Mouse (Mus musculus) embryonic facial prominence, embryonic 12.5 days (tissue): ENCODE measurements at regions not wholly inside any gene's neighbourhood (a gene's known extent, or its start where the extent isn't known, plus 50 kb on each side); places are given as distances from the start of the nearest gene placed in this dataset.

Experiments
- ATAC-seq: fragments of 200-750 bp; cut with Nextera tagmentation; 2 replicates; pipeline ENCODE4 v1.8.0; 2017; ENCODE audit not compliant: insufficient number of reproducible peaks, insufficient read depth, low FRiP score, low TSS enrichment
- H3K27ac ChIP-seq: fragments of 300-500 bp; sonication (generic); 2 replicates; pipeline ENCODE4 v1.5.1; 2016; ENCODE audit warnings: mild to moderate bottlenecking
- H3K27me3 ChIP-seq: fragments of 300-500 bp; sonication (generic); 2 replicates; pipeline ENCODE4 v1.6.1; 2016; ENCODE audit warnings: mild to moderate bottlenecking, moderate library complexity
- H3K36me3 ChIP-seq: fragments of 300-500 bp; sonication (generic); 2 replicates; pipeline ENCODE4 v1.6.1; 2016; ENCODE audit warnings: mild to moderate bottlenecking
- H3K4me1 ChIP-seq: fragments of 300-500 bp; sonication (generic); 2 replicates; pipeline ENCODE4 v1.6.1; 2016
- H3K4me2 ChIP-seq: fragments of 300-500 bp; sonication (generic); replicated peaks from 2 replicates; pipeline ENCODE4 v1.6.1; 2016; ENCODE audit warnings: mild to moderate bottlenecking, moderate library complexity
- H3K4me3 ChIP-seq: fragments of 300-500 bp; sonication (generic); 2 replicates; pipeline ENCODE4 v1.5.1; 2016; ENCODE audit warnings: mild to moderate bottlenecking
- H3K9ac ChIP-seq: fragments of 300-500 bp; sonication (generic); 2 replicates; pipeline ENCODE4 v1.6.1; 2016; ENCODE audit warnings: mild to moderate bottlenecking, moderate library complexity
- H3K9me3 ChIP-seq: fragments of 300-500 bp; sonication (generic); 2 replicates; pipeline ENCODE4 v1.6.1; 2016; ENCODE audit warnings: mild to moderate bottlenecking, moderate library complexity
- WGBS: fragments of 180-500 bp; shearing (Covaris S2); methylation state at CpG from one replicate; pipeline ENCODE4 v1.1.7; 2016; 5-methylcytosine and 5-hydroxymethylcytosine counted together

- Histone ChIP-seq H3K27me3 (no peaks in the 10 kb centered on the region), H3K9me3 (no peaks in the 10 kb centered on the region), H3K27ac (no peak overlapping the region), H3K4me3 (no peak overlapping the region), H3K36me3 (no peaks in the 10 kb centered on the region), H3K9ac (no peak overlapping the region), H3K4me2 (no peak overlapping the region), H3K4me1 (no peaks in the 10 kb centered on the region)
- 73% methylated on average over 5 of the region's 5 CpGs for WGBS
- no peak for ATAC-seq
Measured at GRCm38 (mm10) chr14:98471803-98472509, 302.4 kb upstream of the Dach1 start.

DNA sequence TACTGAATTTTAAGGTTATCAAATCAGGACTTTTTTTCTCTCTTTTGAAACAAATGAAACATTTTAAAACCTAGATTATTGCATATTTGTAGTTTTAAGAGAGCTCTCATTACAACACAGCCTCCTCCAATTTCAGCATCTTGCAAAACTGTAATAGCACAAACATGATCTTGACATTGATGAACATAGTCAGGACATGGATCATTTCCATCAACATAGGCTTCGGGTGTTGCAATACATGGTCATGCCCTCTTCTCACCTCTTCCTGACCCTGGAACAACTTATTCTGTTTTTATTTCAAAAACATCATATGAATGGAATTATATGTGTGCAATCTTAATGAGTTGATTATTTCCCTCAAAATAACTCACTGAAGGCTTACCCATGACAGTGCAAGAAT lies 284.9 kb upstream of the Dach1 start:
- Histone ChIP-seq H3K36me3 (no peaks in the 10 kb centered on the region), H3K4me2 (no peak overlapping the region), H3K4me3 (no peak overlapping the region), H3K9me3 (no peaks in the 10 kb centered on the region), H3K27me3 (no peaks in the 10 kb centered on the region), H3K9ac (no peak overlapping the region), H3K27ac (no peak overlapping the region), H3K4me1 (no peaks in the 10 kb centered on the region)
- WGBS: 60% methylated on average over 1 of the region's 1 CpGs
- ATAC-seq: no peak

GRCm38 (mm10) chr14:98452191-98452590 lies 282.6 kb upstream of the Dach1 start:
- Histone ChIP-seq H3K27me3 (no peaks in the 10 kb centered on the region), H3K9me3 (no peaks in the 10 kb centered on the region), H3K4me1 (no peaks in the 10 kb centered on the region), H3K36me3 (no peaks in the 10 kb centered on the region), H3K27ac (no peak overlapping the region), H3K4me2 (no peak overlapping the region), H3K4me3 (no peak overlapping the region), H3K9ac (no peak overlapping the region)
- 66% methylated on average over 6 of the region's 6 CpGs for WGBS
- no peak for ATAC-seq

GRCm38 (mm10) chr14:98449568-98449967 lies 280.0 kb upstream of the Dach1 start:
- no peak for ATAC-seq
- WGBS: 82% methylated on average over 5 of the region's 5 CpGs
- Histone ChIP-seq H3K9me3 (no peaks in the 10 kb centered on the region), H3K4me2 (no peak overlapping the region), H3K4me1 (no peaks in the 10 kb centered on the region), H3K36me3 (no peaks in the 10 kb centered on the region), H3K27ac (no peak overlapping the region), H3K27me3 (no peaks in the 10 kb centered on the region), H3K4me3 (no peak overlapping the region), H3K9ac (no peak overlapping the region)

GRCm38 (mm10) chr14:98442411-98442810 lies 272.8 kb upstream of the Dach1 start:
- WGBS: 87% methylated on average over 3 of the region's 3 CpGs
- Histone ChIP-seq H3K27ac (no peak overlapping the region), H3K4me1 (no peaks in the 10 kb centered on the region), H3K4me2 (no peak overlapping the region), H3K4me3 (no peak overlapping the region), H3K9ac (no peak overlapping the region), H3K9me3 (no peaks in the 10 kb centered on the region), H3K27me3 (no peaks in the 10 kb centered on the region), H3K36me3 (no peaks in the 10 kb centered on the region)
- no peak for ATAC-seq

DNA sequence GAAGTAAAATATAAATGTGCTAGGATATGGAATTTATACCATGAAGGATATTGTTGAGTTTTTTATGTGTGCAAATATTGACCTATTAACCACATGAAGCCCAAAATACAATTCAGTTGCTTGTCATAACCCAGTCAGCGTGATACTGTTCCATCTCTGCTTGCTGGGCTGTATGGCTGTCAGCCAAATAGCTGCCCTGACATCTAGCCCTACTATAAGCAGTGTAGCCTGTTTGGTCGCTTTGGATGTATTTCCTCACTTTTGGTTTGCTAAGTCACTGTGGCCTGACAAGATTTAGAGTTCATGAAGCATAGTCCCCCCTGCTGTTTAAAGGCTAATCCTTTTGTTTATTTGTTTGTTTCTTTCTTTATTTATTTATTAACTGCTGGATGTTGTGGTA lies 272.4 kb upstream of the Dach1 start:
- no peaks in the 10 kb centered on the region for H3K36me3 ChIP-seq
- no peak overlapping the region for H3K4me2 ChIP-seq
- H3K9ac ChIP-seq: no peak overlapping the region
- no peaks in the 10 kb centered on the region for H3K9me3 ChIP-seq
- no peaks in the 10 kb centered on the region for H3K4me1 ChIP-seq
- no peak overlapping the region for H3K4me3 ChIP-seq
- H3K27ac ChIP-seq: no peak overlapping the region
- WGBS: 73% methylated on average over 2 of the region's 2 CpGs
- H3K27me3 ChIP-seq: no peaks in the 10 kb centered on the region
- ATAC-seq: no peak

GRCm38 (mm10) chr14:98431959-98432358 lies 262.4 kb upstream of the Dach1 start:
- no peaks in the 10 kb centered on the region; the same call in 1 of the 2 replicates for H3K4me1 ChIP-seq
- H3K27me3 ChIP-seq: no peaks in the 10 kb centered on the region
- 37% methylated on average over 11 of the region's 11 CpGs for WGBS
- ATAC-seq: no peak
- H3K4me3 ChIP-seq: no peak overlapping the region
- H3K9ac ChIP-seq: no peak overlapping the region
- no peaks in the 10 kb centered on the region for H3K36me3 ChIP-seq
- no peak overlapping the region for H3K4me2 ChIP-seq
- H3K9me3 ChIP-seq: no peaks in the 10 kb centered on the region
- no peak overlapping the region for H3K27ac ChIP-seq

- no peak overlapping the region for H3K4me2 ChIP-seq
- H3K27ac ChIP-seq: no peak overlapping the region
- no peak overlapping the region for H3K9ac ChIP-seq
- no peaks in the 10 kb centered on the region for H3K36me3 ChIP-seq
- no peaks in the 10 kb centered on the region for H3K27me3 ChIP-seq
- no peaks in the 10 kb centered on the region for H3K9me3 ChIP-seq
- no peak overlapping the region for H3K4me3 ChIP-seq
- no peaks in the 10 kb centered on the region for H3K4me1 ChIP-seq
- WGBS: 60% methylated on average over 1 of the region's 1 CpGs
- ATAC-seq: no peak
Measured at GRCm38 (mm10) chr14:98417719-98418118, 248.2 kb upstream of the Dach1 start.

- no peak overlapping the region for H3K4me3 ChIP-seq
- H3K27ac ChIP-seq: no peak overlapping the region
- no peak for ATAC-seq
- H3K27me3 ChIP-seq: no peaks in the 10 kb centered on the region
- H3K9ac ChIP-seq: no peak overlapping the region
- no peaks in the 10 kb centered on the region for H3K36me3 ChIP-seq
- H3K4me1 ChIP-seq: no peaks in the 10 kb centered on the region
- WGBS: 63% methylated on average over 7 of the region's 7 CpGs
- no peak overlapping the region for H3K4me2 ChIP-seq
- H3K9me3 ChIP-seq: no peaks in the 10 kb centered on the region
Measured at GRCm38 (mm10) chr14:98414201-98414600, 244.6 kb upstream of the Dach1 start.

- Histone ChIP-seq H3K27ac (no peak overlapping the region), H3K4me2 (no peak overlapping the region), H3K4me3 (no peak overlapping the region), H3K36me3 (no peaks in the 10 kb centered on the region), H3K9ac (no peak overlapping the region), H3K27me3 (no peaks in the 10 kb centered on the region), H3K4me1 (no peaks in the 10 kb centered on the region), H3K9me3 (no peaks in the 10 kb centered on the region)
- no peak for ATAC-seq
- WGBS: 54% methylated on average over 3 of the region's 3 CpGs
Measured at GRCm38 (mm10) chr14:98405936-98406635, 236.5 kb upstream of the Dach1 start.

- no peaks in the 10 kb centered on the region for H3K9me3 ChIP-seq
- H3K27ac ChIP-seq: no peak overlapping the region
- no peak overlapping the region for H3K4me3 ChIP-seq
- H3K4me2 ChIP-seq: no peak overlapping the region
- H3K4me1 ChIP-seq: no peaks in the 10 kb centered on the region
- no peak for ATAC-seq
- H3K9ac ChIP-seq: no peak overlapping the region
- 88% methylated on average over 5 of the region's 5 CpGs for WGBS
- H3K36me3 ChIP-seq: no peaks in the 10 kb centered on the region
- H3K27me3 ChIP-seq: no peaks in the 10 kb centered on the region
Measured at GRCm38 (mm10) chr14:98404026-98404425, 234.5 kb upstream of the Dach1 start.

GRCm38 (mm10) chr14:98387871-98388270 lies 218.3 kb upstream of the Dach1 start:
- 64% methylated on average over 4 of the region's 4 CpGs for WGBS
- H3K4me1 ChIP-seq: no peaks in the 10 kb centered on the region
- no peaks in the 10 kb centered on the region for H3K27me3 ChIP-seq
- no peaks in the 10 kb centered on the region for H3K9me3 ChIP-seq
- no peak overlapping the region for H3K27ac ChIP-seq
- no peak overlapping the region for H3K4me3 ChIP-seq
- H3K36me3 ChIP-seq: no peaks in the 10 kb centered on the region
- ATAC-seq: no peak
- no peak overlapping the region for H3K9ac ChIP-seq
- no peak overlapping the region for H3K4me2 ChIP-seq
